Mouse (Mus musculus): ENCODE measurements at regions not wholly inside any gene's neighbourhood (a gene's known extent, or its start where the extent isn't known, plus 50 kb on each side); places are given as distances from the start of the nearest gene placed in this dataset.

GRCm38 (mm10) chr1:62872771-62873170 lies 169.7 kb downstream of the Nrp2 start:
- peak in 1 of 2 experiments; percentile 24 for DNase-seq

- no peak for DNase-seq
Observed at GRCm38 (mm10) chr1:62875631-62876030, 172.5 kb downstream of the Nrp2 start.

- DNase-seq: no peak
Observed at GRCm38 (mm10) chr1:62876685-62877084, 173.6 kb downstream of the Nrp2 start.

- DNase-seq: no peak
Observed at GRCm38 (mm10) chr1:62880882-62881291, 177.8 kb downstream of the Nrp2 start.

GRCm38 (mm10) chr1:62881477-62881876 lies 178.4 kb downstream of the Nrp2 start:
- no peak for DNase-seq

GRCm38 (mm10) chr1:62882028-62882427 lies 178.9 kb downstream of the Nrp2 start:
- DNase-seq: no peak

GRCm38 (mm10) chr1:62884876-62885480 lies 181.9 kb downstream of the Nrp2 start:
- no peak for DNase-seq

- no peak for DNase-seq
Observed at GRCm38 (mm10) chr1:62887585-62888483, 184.7 kb downstream of the Nrp2 start.

- no peak for DNase-seq
Observed at GRCm38 (mm10) chr1:62901375-62901774, 198.3 kb downstream of the Nrp2 start.

- peak; percentile 62 to 66 for DNase-seq
Observed at GRCm38 (mm10) chr1:62901871-62902270, 198.8 kb downstream of the Nrp2 start.

GRCm38 (mm10) chr1:62902931-62903453 lies 199.9 kb downstream of the Nrp2 start:
- DNase-seq: no peak

GRCm38 (mm10) chr1:62905739-62906138 lies 202.7 kb downstream of the Nrp2 start:
- no peak for DNase-seq

GRCm38 (mm10) chr1:62907243-62907642 lies 204.2 kb downstream of the Nrp2 start:
- no peak for DNase-seq

Data from cerebellum, postnatal 14 days (tissue).